26 mouse cellular contexts compared by ENCODE assay signal in the genomic region with DNA sequence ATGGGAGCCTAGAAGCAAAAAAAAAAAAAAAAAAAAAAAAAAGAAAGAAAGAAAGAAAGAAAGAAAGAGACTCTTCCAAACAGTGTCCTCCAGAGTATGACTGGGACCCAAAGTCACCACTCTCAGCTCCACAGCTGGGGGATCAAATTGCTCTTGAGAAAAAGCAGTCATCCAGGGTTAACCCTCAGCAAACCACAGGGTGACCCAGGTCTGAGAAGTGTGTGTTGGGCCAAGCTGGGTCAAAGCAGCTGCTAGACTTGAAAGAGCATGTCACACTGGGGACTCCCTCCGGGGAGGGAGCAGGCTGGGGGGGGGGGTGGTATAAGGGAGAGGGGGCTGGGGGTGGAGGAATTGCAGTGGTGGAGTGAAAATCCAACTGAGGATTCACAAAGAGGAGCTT.
DNase-seq lines count a peak whose midpoint lies in the region; ATAC-seq lines count a peak whose summit lies in the region.
"Had no signal": no experiment of that assay in that cellular context is flagged by ENCODE, and none has a peak within 500 bp of the region (broad histone marks: within the 10 kb centered on the region; RNA-seq: fewer than 3 reads in every experiment).

No protein-coding gene starts in this region.

- H3K4me3 ChIP-seq in kidney, embryonic 15.5 days (replicated peaks): no peak overlapping the region
- no peak overlapping the region for H3K4me3 ChIP-seq in kidney, embryonic 16.5 days (ENCODE audit: low read length)
- no peak overlapping the region for H3K4me3 ChIP-seq in midbrain, embryonic 10.5 days
- H3K4me3 ChIP-seq in midbrain, embryonic 11.5 days (ENCODE audit: low read depth, low read length): no peak overlapping the region
- H3K4me3 ChIP-seq: embryonic facial prominence, embryonic 15.5 days; heart, embryonic 13.5 days; hindbrain, embryonic 15.5 days; limb, embryonic 13.5 days; liver, embryonic 12.5 days; midbrain, embryonic 12.5 days had no signal

- peaks cover 19% of the 10 kb centered on the region for H3K4me1 ChIP-seq in kidney, embryonic 15.5 days
- peaks cover 3% of the 10 kb centered on the region; the same call in 1 of the 2 replicates for H3K4me1 ChIP-seq in kidney, embryonic 16.5 days (ENCODE audit: insufficient read depth, low read length)
- peaks cover 40% of the 10 kb centered on the region for H3K4me1 ChIP-seq in midbrain, embryonic 10.5 days
- H3K4me1 ChIP-seq in midbrain, embryonic 11.5 days (ENCODE audit: control insufficient read depth, insufficient read depth, low read length): peaks cover 12% of the 10 kb centered on the region
- H3K4me1 ChIP-seq: liver, embryonic 12.5 days had no signal

- no peak overlapping the region for H3K4me2 ChIP-seq in kidney, embryonic 15.5 days
- H3K4me2 ChIP-seq in kidney, embryonic 16.5 days (replicated peaks; ENCODE audit: low read depth, low read length): no peak overlapping the region
- H3K4me2 ChIP-seq in midbrain, embryonic 11.5 days: no peak overlapping the region
- H3K4me2 ChIP-seq: embryonic facial prominence, embryonic 15.5 days; heart, embryonic 13.5 days; hindbrain, embryonic 15.5 days; limb, embryonic 13.5 days; liver, embryonic 12.5 days; midbrain, embryonic 12.5 days had no signal

- DNase-seq in embryo, embryonic 10 days (ENCODE audit: low spot score): peak; percentile 62
- DNase-seq in embryo, embryonic 11 days: no peak
- DNase-seq in midbrain, embryonic 10.5 days (ENCODE audit: low spot score): no peak
- no peak for DNase-seq in midbrain, embryonic 11.5 days (ENCODE audit: low spot score, missing footprints)
- DNase-seq in mesoderm, embryonic 11.5 days (ENCODE audit: low read depth, low spot score): peak; percentile 46
- DNase-seq: cerebellum, adult 11 months; cerebellum, adult 9-11 months; gastrocnemius, postnatal 10 days; kidney, postnatal 25 days; layer of hippocampus, postnatal 36 days; lung, adult 2 months; lung, postnatal 4 days; spleen, adult 18-20 months had no signal

- no peak overlapping the region for H3K9ac ChIP-seq in kidney, embryonic 15.5 days
- no peak overlapping the region for H3K9ac ChIP-seq in kidney, embryonic 16.5 days (replicated peaks; ENCODE audit: low read length)
- H3K9ac ChIP-seq in midbrain, embryonic 11.5 days (ENCODE audit: low read length): no peak overlapping the region
- H3K9ac ChIP-seq: embryonic facial prominence, embryonic 15.5 days; heart, embryonic 13.5 days; hindbrain, embryonic 15.5 days; limb, embryonic 13.5 days; liver, embryonic 12.5 days; midbrain, embryonic 12.5 days had no signal

- H3K27ac ChIP-seq in kidney, embryonic 15.5 days: no peak overlapping the region
- H3K27ac ChIP-seq in kidney, embryonic 16.5 days (ENCODE audit: low read length): no peak overlapping the region
- peak overlapping the region; percentile 53 for H3K27ac ChIP-seq in midbrain, embryonic 10.5 days (replicated peaks)
- H3K27ac ChIP-seq in midbrain, embryonic 11.5 days (ENCODE audit: low read depth, low read length): no peak overlapping the region
- H3K27ac ChIP-seq: embryonic facial prominence, embryonic 15.5 days; heart, embryonic 13.5 days; hindbrain, embryonic 15.5 days; limb, embryonic 13.5 days; liver, embryonic 12.5 days; midbrain, embryonic 12.5 days had no signal

- WGBS in kidney, embryonic 15.5 days: 6% methylated on average over 1 of the region's 1 CpGs
- 0% methylated on average over 1 of the region's 1 CpGs for WGBS in kidney, embryonic 16.5 days
- WGBS in midbrain, embryonic 10.5 days: 0% methylated on average over 1 of the region's 1 CpGs
- WGBS in midbrain, embryonic 11.5 days: 0% methylated on average over 1 of the region's 1 CpGs

- H3K27me3 ChIP-seq in kidney, embryonic 15.5 days: no peaks in the 10 kb centered on the region
- H3K27me3 ChIP-seq in kidney, embryonic 16.5 days (ENCODE audit: insufficient read depth, low read length): no peaks in the 10 kb centered on the region
- H3K27me3 ChIP-seq in midbrain, embryonic 10.5 days (ENCODE audit: low read depth, poor library complexity, severe bottlenecking): no peaks in the 10 kb centered on the region
- no peaks in the 10 kb centered on the region; the same call in 1 of the 2 replicates for H3K27me3 ChIP-seq in midbrain, embryonic 11.5 days (ENCODE audit: control insufficient read depth, insufficient read depth, low read length)
- H3K27me3 ChIP-seq: heart, embryonic 13.5 days; hindbrain, embryonic 15.5 days; liver, embryonic 12.5 days; Patski had no signal

- no peaks in the 10 kb centered on the region for H3K36me3 ChIP-seq in kidney, embryonic 15.5 days
- no peaks in the 10 kb centered on the region for H3K36me3 ChIP-seq in kidney, embryonic 16.5 days (ENCODE audit: insufficient read depth, low read length)
- no peaks in the 10 kb centered on the region for H3K36me3 ChIP-seq in midbrain, embryonic 10.5 days
- H3K36me3 ChIP-seq in midbrain, embryonic 11.5 days (ENCODE audit: control insufficient read depth, insufficient read depth, low read length): no peaks in the 10 kb centered on the region
- H3K36me3 ChIP-seq: embryonic facial prominence, embryonic 15.5 days; heart, embryonic 13.5 days; hindbrain, embryonic 15.5 days; limb, embryonic 13.5 days; liver, embryonic 12.5 days; midbrain, embryonic 12.5 days had no signal

- peak; percentile 34; the same call in 1 of the 2 replicates for ATAC-seq in kidney, embryonic 15.5 days (replicated peaks; ENCODE audit: low FRiP score)
- no peak for ATAC-seq in kidney, embryonic 16.5 days (ENCODE audit: low FRiP score, low TSS enrichment)
- no peak for ATAC-seq in midbrain, embryonic 11.5 days (ENCODE audit: low FRiP score)
- no peak for ATAC-seq in inflammation-experienced regulatory T-cells, adult 6 months
- ATAC-seq: CD4-positive, CD25-positive, alpha-beta regulatory T cell, adult 4 months; forebrain, embryonic 16.5 days; intestine, embryonic 16.5 days; liver, embryonic 12.5 days; Patski had no signal

- H3K9me3 ChIP-seq in kidney, embryonic 15.5 days (replicated peaks): no peaks in the 10 kb centered on the region
- H3K9me3 ChIP-seq in kidney, embryonic 16.5 days (ENCODE audit: low read length): no peaks in the 10 kb centered on the region
- no peaks in the 10 kb centered on the region for H3K9me3 ChIP-seq in midbrain, embryonic 10.5 days (replicated peaks)
- no peaks in the 10 kb centered on the region for H3K9me3 ChIP-seq in midbrain, embryonic 11.5 days (ENCODE audit: control insufficient read depth, low read length)
- H3K9me3 ChIP-seq: embryonic facial prominence, embryonic 15.5 days; heart, embryonic 13.5 days; hindbrain, embryonic 15.5 days; limb, embryonic 13.5 days; liver, embryonic 12.5 days; midbrain, embryonic 12.5 days had no signal

Comparison
In these comparisons a context has a peak if more than half of its experiments do, and no peak if none do; other contexts are left out.
1. DNase-seq: peak in embryo, embryonic 10 days (single experiment) and mesoderm, embryonic 11.5 days (single experiment); none in embryo, embryonic 11 days (single experiment), midbrain, embryonic 10.5 days (single experiment) and midbrain, embryonic 11.5 days (single experiment).